Mouse (Mus musculus) adrenal gland, postnatal 25 days (tissue): ENCODE measurements at regions not wholly inside any gene's neighbourhood (a gene's known extent, or its start where the extent isn't known, plus 50 kb on each side); places are given as distances from the start of the nearest gene placed in this dataset.

Experiments used
- DNase-seq: peaks from one replicate; pipeline ENCODE4 v3.0.0; 2021; ENCODE audit warnings: mixed read lengths

DNA sequence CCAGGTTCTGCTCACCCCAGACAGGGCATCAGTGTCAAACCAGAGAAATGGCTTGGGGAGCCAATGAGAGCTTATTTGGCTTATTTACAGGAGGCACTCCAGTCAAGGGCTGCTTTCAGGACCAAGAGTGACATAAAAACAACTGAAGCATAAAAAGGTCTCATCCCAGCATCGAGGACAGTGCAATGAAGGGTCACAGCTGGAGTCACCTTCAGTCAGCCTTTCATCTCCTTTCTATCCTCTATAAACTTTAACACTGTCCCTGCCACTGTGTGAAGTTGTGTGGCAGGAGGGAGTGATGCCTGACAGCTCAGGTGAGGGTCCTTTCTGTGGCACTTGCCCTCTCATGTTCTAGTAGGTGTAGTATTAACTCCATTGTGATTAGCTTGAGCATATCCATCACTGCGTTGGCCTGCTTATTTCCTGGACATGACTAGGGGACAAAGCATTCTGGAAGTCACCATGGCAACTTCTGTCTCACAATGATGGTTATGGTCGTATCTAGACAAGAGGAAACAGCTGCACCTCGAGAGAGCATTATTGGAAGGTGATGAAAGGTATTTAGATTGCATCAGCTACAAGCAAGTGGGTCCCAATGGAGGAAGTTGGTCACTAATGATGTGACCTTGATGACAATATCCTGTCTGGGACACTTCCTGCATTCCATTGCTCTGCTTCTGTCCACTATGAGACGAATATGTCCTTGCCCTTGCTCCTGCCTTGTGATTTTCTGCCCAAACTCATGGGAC, 87.8 kb upstream of the Enpp6 start:
- DNase-seq = no peak

DNA sequence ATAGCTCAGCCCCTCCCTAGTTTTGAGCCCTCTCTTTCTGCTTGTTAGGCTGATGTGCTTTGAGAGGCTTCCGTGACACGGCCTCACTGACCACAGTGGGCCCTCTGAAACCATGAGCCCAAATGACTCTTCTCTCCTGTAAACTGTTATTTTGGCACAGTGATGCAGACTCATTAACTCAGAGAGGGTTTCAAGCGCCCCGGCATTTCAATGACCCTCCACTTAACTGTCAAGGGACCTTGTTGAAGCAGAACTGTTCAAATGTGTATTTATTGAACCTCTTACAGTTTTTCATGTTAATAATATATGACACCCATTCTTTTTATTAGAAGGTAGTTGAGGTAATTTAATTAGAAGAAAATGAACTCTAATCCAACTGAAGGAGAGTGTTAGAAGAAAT, 85.9 kb upstream of the Enpp6 start:
- DNase-seq = no peak

DNA sequence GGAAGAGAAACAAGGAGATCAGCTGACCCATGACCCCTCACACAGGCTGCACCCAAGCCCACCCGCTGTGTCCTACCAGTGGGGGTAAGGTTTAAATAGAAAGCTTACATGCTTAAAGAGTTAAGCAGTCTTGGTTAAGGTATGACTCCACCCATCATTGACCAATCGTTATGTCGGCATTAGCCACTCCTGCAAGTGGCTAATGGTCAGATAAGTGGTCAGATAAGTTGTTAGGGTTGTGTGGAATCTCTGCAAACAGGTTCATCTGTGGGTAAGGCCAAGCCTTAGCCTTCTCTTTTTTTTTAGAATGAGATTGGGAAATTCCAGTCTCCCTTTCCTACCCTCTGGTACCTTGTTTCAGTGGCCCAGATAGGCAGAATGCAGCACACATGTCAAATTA, 82.0 kb upstream of the Enpp6 start:
- DNase-seq = no peak

DNA sequence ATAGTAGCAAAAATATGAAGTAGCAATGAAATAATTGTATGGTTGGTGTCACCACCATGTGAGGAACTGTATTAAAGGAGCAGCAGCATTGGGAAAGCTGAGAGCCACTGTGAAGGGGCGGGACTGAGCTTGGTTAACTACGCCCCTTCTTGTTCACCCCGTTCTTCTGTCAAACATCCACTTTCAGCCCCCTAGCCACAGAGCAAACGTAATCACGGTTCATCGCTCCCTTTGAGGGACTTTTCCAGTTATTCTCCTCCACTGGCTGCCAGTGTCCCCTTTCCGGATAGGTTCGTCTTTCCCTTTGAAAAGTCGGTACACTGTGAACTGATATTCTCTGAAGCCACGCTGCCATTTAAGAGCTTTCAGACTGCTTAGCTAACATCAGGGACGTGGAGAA, 79.3 kb upstream of the Enpp6 start:
- no peak for DNase-seq

DNA sequence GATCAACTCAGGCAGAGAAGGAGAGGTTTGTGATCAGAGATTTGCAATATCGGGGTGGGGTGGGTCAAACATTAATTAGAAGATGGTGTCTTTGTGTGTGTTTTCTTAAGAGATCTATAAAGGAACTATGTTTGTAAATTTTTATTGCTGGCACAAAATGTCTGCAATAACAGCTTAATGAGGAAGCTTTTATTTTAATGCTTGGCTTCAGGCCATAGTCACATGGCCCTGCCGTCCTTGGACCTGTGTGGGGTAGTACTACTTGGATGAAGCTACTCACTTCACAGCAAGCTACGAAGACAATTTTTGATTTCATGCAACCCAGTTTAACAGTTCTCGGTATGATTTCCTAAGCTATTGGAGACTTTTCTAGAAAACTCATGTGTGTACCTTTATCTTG, 78.5 kb upstream of the Enpp6 start:
- DNase-seq = no peak

DNA sequence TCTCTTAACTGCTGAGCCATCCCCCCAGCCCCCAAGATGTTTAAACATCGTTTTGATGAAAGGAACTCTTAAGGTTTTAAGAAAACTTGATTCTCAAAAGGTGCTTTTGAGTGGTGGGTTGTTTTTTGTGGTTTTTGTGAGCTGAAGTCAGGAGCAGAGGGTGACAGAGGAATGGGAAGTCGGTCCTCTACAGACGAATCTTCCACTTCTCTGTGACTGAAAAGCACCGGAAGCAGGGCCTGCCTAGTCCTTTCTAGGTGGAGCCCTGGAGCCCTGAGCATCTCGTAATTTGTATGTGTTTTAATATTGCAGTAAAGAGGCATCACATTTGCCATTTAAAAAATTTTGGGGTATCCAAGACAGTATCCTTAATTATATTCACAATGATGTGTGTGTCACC, 72.7 kb upstream of the Enpp6 start:
- no peak for DNase-seq

DNA sequence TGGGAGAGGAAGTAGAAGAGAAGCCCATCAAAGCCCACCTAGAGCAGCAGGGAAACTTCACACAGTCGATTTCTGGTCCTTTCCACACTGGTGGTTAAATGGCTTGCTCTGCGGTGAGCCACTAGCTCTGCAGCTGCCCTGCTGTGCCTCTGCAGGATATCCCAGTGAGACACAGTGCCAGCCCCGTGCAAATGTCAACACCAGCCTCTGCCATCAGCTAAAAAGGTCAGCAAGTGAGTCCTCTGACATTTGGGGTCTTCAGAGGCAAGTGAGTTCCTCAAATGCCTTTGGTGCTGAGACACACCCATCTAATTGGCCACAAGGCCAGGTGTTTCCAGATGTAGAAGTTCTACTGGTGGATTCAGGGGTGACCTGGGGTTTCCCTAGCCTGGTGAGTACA, 66.6 kb upstream of the Enpp6 start:
- no peak for DNase-seq

DNA sequence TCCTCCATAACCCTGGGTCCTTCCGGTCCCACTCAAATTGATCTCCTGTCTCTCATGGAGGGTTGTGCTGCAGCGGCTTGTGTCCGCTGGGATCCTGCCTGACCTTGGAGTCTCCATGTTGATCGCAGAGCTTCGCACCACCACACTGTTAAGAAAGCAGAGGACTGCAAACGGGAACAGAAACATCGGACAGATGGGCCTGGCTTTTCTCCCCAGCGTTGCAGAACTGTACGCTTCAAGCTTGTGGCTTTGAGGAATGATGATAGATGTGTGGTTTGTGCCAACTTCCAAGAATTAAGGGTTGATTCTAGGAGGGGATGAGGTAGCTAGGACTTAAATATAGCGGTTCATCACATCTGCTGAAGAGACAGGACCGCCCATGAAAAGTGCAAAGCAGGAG, 65.6 kb upstream of the Enpp6 start:
- no peak for DNase-seq

DNA sequence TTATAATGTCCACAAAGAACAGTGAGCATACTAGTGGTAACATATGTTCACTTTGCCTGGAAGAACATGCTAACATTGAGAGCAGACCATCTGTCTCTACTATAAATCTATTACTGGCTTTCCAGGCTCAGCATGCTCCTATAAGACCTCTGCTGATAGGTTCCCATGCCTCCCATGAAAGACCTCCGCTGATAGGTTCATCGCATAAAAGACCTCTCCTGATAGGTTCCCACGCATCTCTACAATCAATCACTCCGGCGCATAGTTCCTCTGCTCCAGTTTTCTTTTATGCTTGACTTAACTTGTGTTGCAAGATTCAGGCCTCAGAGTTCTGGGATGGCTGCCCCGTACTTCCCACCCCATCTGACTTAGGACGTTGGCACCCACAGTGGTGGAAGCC, 65.1 kb upstream of the Enpp6 start:
- no peak for DNase-seq

DNA sequence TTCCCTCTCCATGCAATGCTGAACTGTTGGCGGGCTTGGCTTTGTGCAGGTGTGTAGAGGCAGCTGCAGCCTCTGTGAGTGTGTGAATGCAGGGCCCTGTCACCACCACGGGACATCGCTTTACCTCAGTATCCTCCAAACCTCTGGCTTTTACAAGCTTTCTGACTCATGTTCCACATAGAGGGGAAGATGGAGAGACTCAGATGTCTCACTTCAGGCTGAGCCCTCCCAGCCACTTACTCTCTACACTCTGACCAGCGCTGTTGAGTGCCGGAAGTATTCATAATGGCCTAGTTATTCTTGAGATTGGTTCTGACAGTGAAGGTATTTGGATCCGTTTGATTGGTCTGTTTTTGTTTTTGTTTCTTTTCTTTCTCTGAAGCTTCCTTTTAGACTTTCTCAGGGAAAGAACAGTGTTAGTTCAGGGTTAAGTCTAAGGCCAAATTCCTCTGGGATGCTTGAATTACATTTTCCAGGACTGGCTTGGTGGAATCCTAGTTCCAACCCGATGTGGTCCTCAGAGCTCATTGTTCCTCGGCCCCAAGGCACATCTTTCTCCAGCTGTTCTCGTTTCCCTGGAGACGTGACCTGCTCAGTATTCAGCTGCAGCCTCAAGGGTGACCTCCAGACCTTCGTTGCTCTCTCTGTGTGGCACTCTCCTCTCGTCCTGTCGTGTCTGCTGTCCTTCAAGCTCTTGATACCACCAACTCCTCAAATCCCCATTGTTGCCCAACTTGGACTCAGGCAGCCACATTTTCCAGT, 61.7 kb upstream of the Enpp6 start:
- DNase-seq = no peak

DNA sequence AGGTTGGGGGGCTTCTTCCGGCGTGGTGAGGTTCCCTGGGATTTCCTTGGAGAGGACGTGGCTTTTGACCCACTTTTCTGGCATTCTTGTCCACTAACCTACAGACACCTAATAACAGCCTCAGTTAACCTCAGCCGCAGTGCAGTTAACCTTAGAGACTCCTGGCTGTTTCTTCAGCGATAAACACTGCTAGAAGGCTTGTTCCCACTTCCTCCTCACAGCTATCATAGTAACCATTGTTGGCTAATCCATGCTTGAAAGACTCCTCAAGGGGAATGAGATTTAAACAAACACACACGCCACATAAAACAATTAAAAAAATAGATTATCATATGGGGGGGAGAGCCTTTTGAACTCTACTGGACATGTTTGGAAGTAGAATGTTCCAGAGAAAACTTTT, 58.0 kb upstream of the Enpp6 start:
- DNase-seq = no peak

DNA sequence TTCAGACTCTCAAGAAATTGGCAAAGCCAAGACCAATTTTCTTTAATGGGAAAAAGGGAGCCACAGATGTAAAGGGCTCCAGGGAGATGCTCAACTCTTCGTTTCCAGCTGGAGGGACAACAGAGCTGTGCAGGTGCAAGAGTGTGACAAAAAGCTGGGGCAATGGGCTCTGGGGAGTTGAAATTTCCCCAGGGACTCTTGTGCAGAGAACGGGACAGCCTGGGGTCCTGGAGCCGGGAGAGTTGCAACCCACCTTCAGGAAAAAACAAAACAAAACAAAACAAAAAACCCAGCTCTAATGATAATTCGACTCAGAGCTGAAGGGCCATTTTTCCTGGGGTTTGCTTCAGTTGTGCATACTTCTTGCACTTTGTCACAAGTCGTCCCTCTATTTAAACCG, 57.0 kb upstream of the Enpp6 start:
- DNase-seq = no peak

DNA sequence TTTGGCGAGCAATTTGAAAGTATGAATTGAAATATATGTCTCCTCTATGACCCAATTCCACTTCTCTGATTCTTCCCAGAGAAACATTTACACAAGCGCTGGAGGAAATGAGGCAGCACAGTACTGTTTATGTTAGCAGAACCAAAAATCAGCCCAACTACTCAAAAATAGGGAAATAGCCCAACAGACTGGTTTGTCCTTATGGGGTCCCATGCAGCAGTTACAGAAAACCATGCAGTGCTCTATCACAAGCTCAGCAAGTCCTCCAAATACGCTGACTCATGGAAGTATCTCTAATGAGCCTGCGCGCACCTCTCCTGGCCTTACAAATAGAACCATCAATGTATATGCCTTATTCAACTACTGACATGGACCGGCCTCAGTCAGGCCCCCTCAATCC, 55.4 kb upstream of the Enpp6 start:
- DNase-seq = no peak

DNA sequence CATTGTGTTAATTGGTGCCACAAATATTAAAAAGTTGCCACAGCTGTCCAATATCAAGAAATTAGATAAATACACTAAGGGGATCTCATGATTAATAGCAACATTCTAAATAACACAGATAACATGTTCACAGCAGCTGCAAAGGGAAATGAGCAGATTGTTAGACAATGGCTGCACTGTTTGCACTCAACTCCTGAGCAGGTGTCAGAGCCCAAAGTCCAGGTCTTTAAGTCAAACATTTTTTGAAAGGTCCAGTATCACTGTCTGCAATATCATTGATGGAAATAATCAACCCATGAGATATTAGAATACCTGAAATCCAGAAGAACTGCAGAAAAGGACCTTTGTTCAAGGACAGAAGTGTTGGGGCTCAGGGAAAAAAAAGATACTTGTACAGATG, 53.4 kb upstream of the Enpp6 start:
- DNase-seq = no peak

DNA sequence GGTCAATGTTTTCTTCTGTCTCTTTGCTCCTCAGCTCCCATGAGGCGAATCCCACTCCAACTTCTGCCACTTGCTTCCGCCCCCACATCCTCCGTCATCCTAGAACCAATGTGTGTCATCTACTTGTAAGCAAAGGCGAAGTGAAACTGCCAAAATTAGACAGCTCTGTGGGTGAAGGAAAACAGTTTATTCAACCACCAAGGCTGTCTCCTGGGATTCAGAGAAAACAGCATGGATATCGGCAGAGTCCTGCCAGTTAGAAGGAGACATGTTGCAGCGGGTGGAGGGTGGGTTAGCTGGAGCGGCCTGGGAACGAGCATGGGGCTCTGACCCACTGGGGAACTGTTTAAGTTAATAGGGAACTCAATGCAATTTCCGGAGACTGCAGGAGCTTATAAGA, 52.4 kb upstream of the Enpp6 start:
- DNase-seq = no peak

DNA sequence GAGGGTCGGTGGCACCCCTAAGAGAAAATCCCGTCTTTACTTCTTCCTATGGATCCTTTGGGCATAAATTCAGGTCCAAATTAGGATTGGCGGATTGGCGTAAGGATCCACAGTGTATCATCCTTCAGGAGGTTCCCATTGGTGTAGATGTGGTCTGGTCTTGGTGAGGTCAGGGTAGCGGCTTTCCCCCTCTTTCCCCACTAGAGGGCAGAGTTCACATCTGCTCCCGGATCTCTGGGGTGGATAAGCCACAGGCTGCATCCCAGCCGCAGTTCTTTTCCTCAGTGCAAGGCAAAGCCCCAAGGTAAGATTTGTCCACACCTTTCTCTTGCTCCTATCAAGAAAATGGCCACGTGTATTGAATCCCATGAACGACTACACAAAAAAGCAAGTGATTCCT, 51.8 kb upstream of the Enpp6 start:
- DNase-seq = peak; percentile 45

DNA sequence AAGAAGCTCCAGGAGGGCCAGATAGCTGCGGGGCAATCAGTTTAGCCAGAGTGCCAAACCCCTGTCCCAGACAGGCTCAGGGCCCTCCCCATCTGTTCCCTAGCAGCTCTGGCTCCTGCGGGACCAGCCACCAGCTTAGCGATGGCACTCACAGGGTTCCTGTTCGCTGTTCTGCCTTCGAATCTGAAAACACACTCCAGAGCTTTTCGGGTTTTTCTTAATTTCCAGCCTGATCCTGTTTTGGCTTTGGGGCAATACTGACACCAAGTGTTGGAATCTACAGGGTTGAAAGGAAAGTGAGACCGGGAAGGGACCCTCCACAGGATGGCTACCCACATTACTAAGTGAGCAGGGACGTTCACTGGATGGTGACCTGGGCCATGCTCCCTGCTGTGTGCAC, 50.6 kb upstream of the Enpp6 start:
- DNase-seq = no peak
